Mouse (Mus musculus) brain, embryonic 14.5 days (tissue): ENCODE results near the gene D16Ertd472e. TPM values are rescaled to one million over a fixed set of nuclear protein-coding genes. Genes with fewer than 3 reads are reported as not detected.

Source experiments
- DNase-seq: peaks from one replicate; pipeline ENCODE4 v3.0.0-alpha.2; 2011; ENCODE audit warnings: low read depth
- CTCF ChIP-seq: fragments of 200-500 bp; IDR thresholded peaks from 2 replicates; pipeline ENCODE4 v1.5.1; 2012; ENCODE audit warnings: inconsistent platforms, mild to moderate bottlenecking, moderate library complexity, borderline replicate concordance; ENCODE audit not compliant: insufficient read depth, insufficient read length; ENCODE audit errors: extremely low read depth
- POLR2A ChIP-seq: fragments of 200-500 bp; IDR thresholded peaks from 2 replicates; pipeline ENCODE4 v1.6.1; 2012; ENCODE audit warnings: mild to moderate bottlenecking, inconsistent platforms, borderline replicate concordance; ENCODE audit not compliant: poor library complexity, insufficient read depth, insufficient read length, severe bottlenecking; ENCODE audit errors: extremely low read depth
- polyA plus RNA-seq: library from polyadenylated mRNA; depleted of rRNA; stranded (reverse); fragments of >200 nt; gene quantifications from 2 replicates; pipeline ENCODE4 v1.2.3, GENCODE M21; 2012

Gene D16Ertd472e
- polyA plus RNA-seq, 1 experiment, result 5.8 TPM

DNA sequence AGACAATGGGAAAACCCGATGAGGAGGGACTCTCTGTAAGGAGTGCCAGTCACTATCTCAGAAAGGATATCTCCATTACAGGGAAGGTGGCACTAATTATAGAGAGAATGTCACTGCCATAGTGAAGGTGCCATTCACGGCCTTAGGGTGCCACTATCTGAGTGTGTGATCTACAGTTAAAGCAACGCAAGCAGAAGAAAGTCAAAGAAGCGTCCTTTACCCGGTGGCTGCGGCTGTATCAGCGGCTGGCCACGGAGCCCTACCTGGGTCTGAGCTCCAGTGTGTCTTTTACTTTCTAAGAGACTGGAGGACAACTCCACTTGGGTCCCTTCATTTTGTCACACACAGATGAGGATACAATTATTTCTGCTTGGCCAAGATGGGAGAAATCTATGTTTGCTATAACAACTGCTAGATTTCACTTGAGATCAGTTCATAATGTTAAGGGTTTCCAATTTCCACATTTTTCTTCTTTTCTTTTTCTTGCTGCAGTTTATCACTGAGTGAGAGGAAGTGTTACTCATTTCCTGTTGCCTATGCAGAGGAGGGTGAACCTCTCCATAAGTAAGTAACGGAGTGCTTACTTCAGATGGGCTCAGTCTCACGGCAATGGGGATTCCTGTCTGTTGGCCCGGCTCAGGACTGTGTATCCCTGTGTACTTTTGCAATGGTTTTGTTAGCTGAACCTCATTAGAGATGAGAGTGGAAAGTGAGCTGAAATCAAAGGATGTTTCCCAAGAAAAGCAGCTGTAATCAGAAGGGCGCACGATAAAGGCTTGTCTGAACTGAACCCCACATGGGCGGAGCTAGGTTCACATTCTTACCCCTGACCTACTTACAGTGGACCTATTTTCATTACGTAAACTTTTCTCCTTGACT lies 13.2 kb downstream of the D16Ertd472e start:
- DNase-seq, result no peak
- TF ChIP-seq CTCF, result no peak
- TF ChIP-seq POLR2A, result no peak

GRCm38 (mm10) chr16:78560627-78561026 lies 15.9 kb downstream of the D16Ertd472e start:
- no peak for TF ChIP-seq POLR2A
- TF ChIP-seq CTCF, result no peak
- no peak for DNase-seq

GRCm38 (mm10) chr16:78560063-78560462 lies 16.4 kb downstream of the D16Ertd472e start:
- no peak for DNase-seq
- TF ChIP-seq POLR2A, result no peak
- TF ChIP-seq CTCF, result no peak

GRCm38 (mm10) chr16:78557573-78557972 lies 18.9 kb downstream of the D16Ertd472e start:
- TF ChIP-seq POLR2A (no peak), CTCF (no peak)
- DNase-seq, result no peak

- TF ChIP-seq POLR2A (no peak), CTCF (no peak)
- DNase-seq, result no peak
Observed at GRCm38 (mm10) chr16:78554911-78555648, 21.4 kb downstream of the D16Ertd472e start.

DNA sequence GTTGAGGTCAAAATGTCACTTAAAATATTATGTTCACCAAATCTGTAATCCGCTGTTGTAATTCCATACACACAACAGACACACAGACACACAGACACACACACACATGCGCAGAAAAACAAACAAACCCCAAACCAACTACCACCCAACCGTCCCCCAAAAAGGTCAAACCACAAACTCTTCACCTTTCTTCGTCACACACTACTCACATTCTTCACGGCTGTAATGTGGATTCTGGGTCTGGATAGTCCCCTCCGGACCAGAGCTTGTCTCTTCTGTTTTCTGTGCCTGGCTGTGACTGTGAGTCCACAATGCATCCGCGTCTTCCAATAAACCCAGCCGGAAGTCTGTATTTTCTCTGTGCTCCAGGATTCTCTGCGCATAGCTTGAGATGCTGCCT lies 29.1 kb downstream of the D16Ertd472e start:
- no peak for DNase-seq
- TF ChIP-seq CTCF (no peak), POLR2A (no peak)

GRCm38 (mm10) chr16:78546529-78546928 lies 30.0 kb downstream of the D16Ertd472e start:
- DNase-seq, result no peak
- TF ChIP-seq CTCF (no peak), POLR2A (no peak)

- TF ChIP-seq CTCF (no peak), POLR2A (no peak)
- DNase-seq, result no peak
Observed at GRCm38 (mm10) chr16:78540376-78541246, 35.9 kb downstream of the D16Ertd472e start.

DNA sequence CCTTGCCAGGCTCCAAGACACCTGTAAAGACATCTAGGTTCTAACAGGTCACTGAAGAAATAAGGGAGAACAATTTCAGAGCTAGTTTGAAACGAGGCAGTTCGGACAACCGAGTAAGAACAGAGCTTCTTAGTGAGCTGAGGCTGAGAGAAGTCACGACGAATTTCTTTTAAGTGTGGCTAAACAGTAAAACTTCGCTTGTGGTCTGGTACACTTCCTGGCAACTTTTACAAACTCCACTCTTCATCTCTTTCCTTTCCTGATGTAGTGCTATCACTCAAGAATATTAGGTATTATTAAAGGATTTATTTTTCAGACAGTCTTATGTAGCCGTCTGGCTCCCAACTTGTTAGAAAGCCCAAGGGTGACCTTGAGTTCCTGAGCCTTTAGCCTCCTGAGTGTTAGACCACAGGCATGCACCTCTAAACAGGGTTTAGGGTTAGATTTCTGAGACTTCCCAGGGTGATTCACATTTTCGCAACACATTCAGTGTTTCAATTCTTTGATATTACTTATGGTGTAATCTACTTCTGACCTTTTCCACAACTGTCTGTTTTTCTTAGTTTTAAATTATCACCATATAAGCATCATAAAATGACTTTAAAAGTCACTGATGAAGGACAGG lies 38.6 kb downstream of the D16Ertd472e start:
- DNase-seq, result no peak
- no peak for TF ChIP-seq POLR2A
- TF ChIP-seq CTCF, result no peak

DNA sequence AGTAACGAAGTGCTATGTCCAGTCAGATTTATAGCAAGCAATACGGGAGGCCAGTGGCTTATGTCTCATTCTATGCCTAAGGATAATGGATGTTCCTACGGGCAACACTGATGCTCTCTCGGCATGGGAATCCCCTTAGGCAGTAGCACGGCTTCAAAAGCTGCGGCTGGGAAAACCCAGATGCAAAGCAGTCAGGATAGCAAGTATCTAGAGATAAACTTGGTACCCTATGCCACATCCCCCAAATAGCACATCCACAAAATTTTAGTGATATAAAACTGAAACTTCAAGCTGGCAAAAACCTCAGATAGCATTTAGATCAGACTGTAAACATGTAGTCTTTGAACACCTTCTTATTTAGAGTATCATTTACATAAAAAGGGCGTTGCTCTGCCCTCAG lies 39.2 kb downstream of the D16Ertd472e start:
- TF ChIP-seq POLR2A (no peak), CTCF (no peak)
- DNase-seq, result no peak

DNA sequence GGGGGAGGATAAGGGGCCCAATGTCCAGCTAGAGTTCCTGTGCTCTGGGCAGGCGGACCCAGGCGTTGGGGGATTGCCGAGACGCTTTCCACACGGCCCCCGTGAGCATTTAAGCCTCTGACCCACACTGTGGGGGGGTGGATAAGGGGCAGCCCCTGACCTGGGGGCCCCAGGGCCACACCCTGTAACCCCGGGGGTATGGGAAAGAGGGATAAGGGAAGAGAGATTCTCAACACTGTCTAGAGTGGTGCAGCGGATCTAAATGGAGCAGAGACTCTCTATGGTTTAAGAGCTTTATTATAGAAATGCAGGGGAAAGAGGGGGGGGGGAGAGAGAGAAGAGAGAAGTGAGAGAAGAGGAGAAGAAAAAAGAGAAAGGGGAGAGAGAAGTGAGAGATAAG lies 42.0 kb downstream of the D16Ertd472e start:
- no peak for DNase-seq
- TF ChIP-seq CTCF (no peak), POLR2A (no peak)

DNA sequence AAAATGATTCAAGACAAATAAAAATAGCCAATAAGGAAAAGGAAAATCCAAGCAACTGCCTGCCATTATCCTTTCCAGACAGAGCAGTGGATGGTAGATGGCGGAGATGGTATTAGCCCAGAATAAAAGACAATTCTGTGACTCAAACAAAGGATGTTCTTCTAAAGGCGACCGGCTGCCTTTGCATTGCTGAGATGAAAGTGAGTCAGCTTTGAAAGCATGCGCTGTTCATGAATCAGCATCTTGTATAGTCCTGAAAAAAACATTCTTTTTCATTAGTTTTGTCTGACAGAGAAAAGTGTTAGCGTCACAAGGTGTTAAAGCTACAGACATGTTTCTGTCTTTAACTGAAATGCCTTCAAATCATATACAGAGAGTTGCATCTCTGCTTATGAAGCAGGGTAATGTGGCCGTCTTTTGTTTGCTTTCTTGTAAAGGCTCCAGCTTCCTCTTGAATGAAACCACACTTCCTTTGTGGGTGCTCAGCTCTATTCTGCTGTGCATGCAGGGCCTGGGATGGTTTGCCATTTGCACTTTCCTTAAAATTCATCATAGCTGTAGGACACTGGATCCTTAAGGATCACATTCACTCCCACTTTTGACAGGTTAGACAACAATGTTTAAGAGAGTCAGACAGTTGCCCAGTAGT lies 44.4 kb downstream of the D16Ertd472e start:
- DNase-seq, result peak; percentile 48

More for the DNA sequence above, 44.4 kb downstream of the D16Ertd472e start:
- TF ChIP-seq CTCF (no peak), POLR2A (no peak)
